Mouse (Mus musculus) liver, postnatal 0 days (tissue): Measurements from ENCODE around the gene Srcin1.

ENCODE experiments used
- CTCF ChIP-seq: sonication (generic); IDR thresholded peaks from 2 replicates; pipeline ENCODE4 v1.5.1; 2016; ENCODE audit warnings: antibody characterized with exemption, low read depth
- EP300 ChIP-seq: IDR thresholded peaks from 2 replicates; pipeline ENCODE4 v1.6.1; 2016; ENCODE audit warnings: antibody characterized with exemption, low read depth, mild to moderate bottlenecking

DNA sequence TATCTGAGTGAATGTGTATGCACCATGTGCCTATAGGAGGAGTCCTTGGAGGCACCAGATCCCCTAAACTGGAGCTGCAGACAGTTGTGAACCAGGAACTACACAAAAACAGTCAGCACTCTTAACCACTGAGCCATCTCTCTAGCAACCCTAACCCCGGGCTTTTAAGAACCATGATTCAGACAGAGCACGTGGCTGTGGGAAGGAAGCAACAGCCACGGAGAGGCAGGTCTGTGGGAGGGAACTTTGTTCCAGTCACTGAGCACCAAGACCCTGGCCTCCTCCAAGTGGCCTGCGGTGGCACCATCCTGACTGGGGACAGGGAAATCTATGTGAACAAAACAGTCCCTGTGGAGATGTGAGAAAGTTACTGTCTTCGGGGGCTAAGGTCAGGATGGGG lies 15.9 kb upstream of the Srcin1 start:
- no peak for TF ChIP-seq CTCF
- no peak for TF ChIP-seq EP300
